Mouse (Mus musculus): ENCODE results near the gene Ccnd1. TPM values are rescaled to one million over a fixed set of nuclear protein-coding genes. Genes with fewer than 3 reads are reported as not detected.
"Not testable (repeated sequence)": the region's sequence is repeated elsewhere in the genome, so short reads cannot be mapped to it uniquely, and the experiment has no call there.

Ccnd1 gene
- polyA plus RNA-seq, 2 experiments, result 110 to 127 TPM

- no peak for DNase-seq (ENCODE audit: low spot score)
- WGBS, result 31% methylated on average over 7 of the region's 7 CpGs
- no peak overlapping the region for H3K4me2 ChIP-seq (replicated peaks; ENCODE audit: low read depth, low read length, severe bottlenecking)
These were observed 31.0 kb downstream of the Ccnd1 start for GRCm38 (mm10) chr7:144908705-144909104.

GRCm38 (mm10) chr7:144907793-144908192 is 31.9 kb downstream of the Ccnd1 start:
- 11% methylated on average over 8 of the region's 8 CpGs for WGBS
- H3K27me3 ChIP-seq (ENCODE audit: control insufficient read depth, insufficient read depth, low read length), result peaks cover 8% of the 10 kb centered on the region; the same call in 1 of the 2 replicates
- no peak for DNase-seq (ENCODE audit: low spot score)
- no peak for ATAC-seq (ENCODE audit: low FRiP score, low read depth)
- H3K4me1 ChIP-seq (ENCODE audit: control insufficient read depth, insufficient read depth, low read length), result 0 out of 2 replicates have a peak, but pooled peaks cover 3% of the 10 kb centered on the region
- no peak overlapping the region for H3K27ac ChIP-seq (replicated peaks; ENCODE audit: low read depth, low read length)
- TF ChIP-seq POLR2A (IDR thresholded peaks at IDR 0.05; ENCODE audit: borderline replicate concordance, extremely low read depth, insufficient read depth, insufficient read length), result no peak
- no peak overlapping the region for H3K4me3 ChIP-seq (replicated peaks; ENCODE audit: low read length)
- H3K9me3 ChIP-seq (ENCODE audit: control insufficient read depth, low read length), result 0 out of 2 replicates have a peak, but pooled peaks cover 5% of the 10 kb centered on the region
- H3K36me3 ChIP-seq (ENCODE audit: control insufficient read depth, insufficient read depth, low read length), result no peaks in the 10 kb centered on the region
- H3K9ac ChIP-seq (ENCODE audit: low read depth, low read length, severe bottlenecking), result no peak overlapping the region
- no peak overlapping the region for H3K4me2 ChIP-seq (replicated peaks; ENCODE audit: low read depth, low read length, severe bottlenecking)

More at GRCm38 (mm10) chr7:144908705-144909104, 31.0 kb downstream of the Ccnd1 start:
- ATAC-seq (ENCODE audit: low FRiP score, low read depth), result no peak
- Histone ChIP-seq H3K9me3 (ENCODE audit: control insufficient read depth, low read length) (0 out of 2 replicates have a peak, but pooled peaks cover 5% of the 10 kb centered on the region), H3K36me3 (ENCODE audit: control insufficient read depth, insufficient read depth, low read length) (no peaks in the 10 kb centered on the region), H3K4me3 (replicated peaks; ENCODE audit: low read length) (no peak overlapping the region), H3K27ac (replicated peaks; ENCODE audit: low read depth, low read length) (no peak overlapping the region), H3K9ac (ENCODE audit: low read depth, low read length, severe bottlenecking) (no peak overlapping the region), H3K27me3 (ENCODE audit: control insufficient read depth, insufficient read depth, low read length) (peaks cover 8% of the 10 kb centered on the region; the same call in 1 of the 2 replicates), H3K4me1 (ENCODE audit: control insufficient read depth, insufficient read depth, low read length) (0 out of 2 replicates have a peak, but pooled peaks cover 3% of the 10 kb centered on the region)
- no peak for TF ChIP-seq POLR2A (IDR thresholded peaks at IDR 0.05; ENCODE audit: borderline replicate concordance, extremely low read depth, insufficient read depth, insufficient read length)

- H3K4me1 ChIP-seq (ENCODE audit: control insufficient read depth, insufficient read depth, low read length), result 0 out of 2 replicates have a peak, but pooled peaks cover 3% of the 10 kb centered on the region
- no peak overlapping the region for H3K27ac ChIP-seq (replicated peaks; ENCODE audit: low read depth, low read length)
- H3K36me3 ChIP-seq (ENCODE audit: control insufficient read depth, insufficient read depth, low read length), result no peaks in the 10 kb centered on the region
- no peak for TF ChIP-seq POLR2A (IDR thresholded peaks at IDR 0.05; ENCODE audit: borderline replicate concordance, extremely low read depth, insufficient read depth, insufficient read length)
- H3K9me3 ChIP-seq (ENCODE audit: control insufficient read depth, low read length), result 0 out of 2 replicates have a peak, but pooled peaks cover 5% of the 10 kb centered on the region
- H3K4me2 ChIP-seq (replicated peaks; ENCODE audit: low read depth, low read length, severe bottlenecking), result peak overlapping the region; percentile 30; the same call in 1 of the 2 replicates
- WGBS, result 13% methylated on average over 28 of the region's 28 CpGs
- peaks cover 8% of the 10 kb centered on the region; the same call in 1 of the 2 replicates for H3K27me3 ChIP-seq (ENCODE audit: control insufficient read depth, insufficient read depth, low read length)
- no peak overlapping the region for H3K9ac ChIP-seq (ENCODE audit: low read depth, low read length, severe bottlenecking)
- H3K4me3 ChIP-seq (replicated peaks; ENCODE audit: low read length), result no peak overlapping the region
- ATAC-seq (ENCODE audit: low FRiP score, low read depth), result 0 out of 2 replicates have a peak, but pooled peaks have one; percentile 25
- DNase-seq (ENCODE audit: low spot score), result peak; percentile 55
These were observed 32.9 kb downstream of the Ccnd1 start for GRCm38 (mm10) chr7:144906708-144907397.

- not testable (repeated sequence) for H3K4me2 ChIP-seq (replicated peaks; ENCODE audit: low read depth, low read length, severe bottlenecking); H3K27ac ChIP-seq (replicated peaks; ENCODE audit: low read depth, low read length); ATAC-seq (ENCODE audit: low FRiP score, low read depth); H3K9me3 ChIP-seq (ENCODE audit: control insufficient read depth, low read length); H3K4me3 ChIP-seq (replicated peaks; ENCODE audit: low read length); H3K4me1 ChIP-seq (ENCODE audit: control insufficient read depth, insufficient read depth, low read length); H3K9ac ChIP-seq (ENCODE audit: low read depth, low read length, severe bottlenecking); DNase-seq (ENCODE audit: low spot score); H3K36me3 ChIP-seq (ENCODE audit: control insufficient read depth, insufficient read depth, low read length); H3K27me3 ChIP-seq (ENCODE audit: control insufficient read depth, insufficient read depth, low read length)
- whole genome bisulfite sequencing, result 95% methylated on average over 3 of the region's 3 CpGs
These were observed 34.2 kb downstream of the Ccnd1 start for GRCm38 (mm10) chr7:144905514-144905913.

GRCm38 (mm10) chr7:144898506-144898905 is 41.2 kb downstream of the Ccnd1 start:
- Histone ChIP-seq H3K27me3 (ENCODE audit: control insufficient read depth, insufficient read depth, low read length) (peaks cover 55% of the 10 kb centered on the region), H3K9ac (ENCODE audit: low read depth, low read length, severe bottlenecking) (no peak overlapping the region), H3K27ac (replicated peaks; ENCODE audit: low read depth, low read length) (no peak overlapping the region), H3K4me3 (replicated peaks; ENCODE audit: low read length) (no peak overlapping the region), H3K4me2 (replicated peaks; ENCODE audit: low read depth, low read length, severe bottlenecking) (no peak overlapping the region), H3K36me3 (ENCODE audit: control insufficient read depth, insufficient read depth, low read length) (no peaks in the 10 kb centered on the region), H3K9me3 (ENCODE audit: control insufficient read depth, low read length) (no peaks in the 10 kb centered on the region), H3K4me1 (ENCODE audit: control insufficient read depth, insufficient read depth, low read length) (peaks cover 6% of the 10 kb centered on the region)
- no peak for TF ChIP-seq POLR2A (IDR thresholded peaks at IDR 0.05; ENCODE audit: borderline replicate concordance, extremely low read depth, insufficient read depth, insufficient read length)
- 50% methylated on average over 6 of the region's 6 CpGs for WGBS
- ATAC-seq (ENCODE audit: low FRiP score, low read depth) (no peak), DNase-seq (ENCODE audit: low spot score) (no peak)
